Mouse (Mus musculus) heart, embryonic 10.5 days (tissue): Measurements from ENCODE around the gene Mrpl28. TPM values are rescaled to one million over a fixed set of nuclear protein-coding genes. Genes with fewer than 3 reads are reported as not detected.
A peak's percentile ranks its signal among the peaks of the same experiment; 100 is the strongest.

ENCODE experiments used
- DNase-seq: peaks from one replicate; pipeline ENCODE4 v3.0.0-alpha.2; 2017; ENCODE audit warnings: low spot score
- H3K27ac ChIP-seq: fragments of 300-500 bp; sonication (generic); 2 replicates; pipeline ENCODE4 v1.5.1; 2016; ENCODE audit warnings: mild to moderate bottlenecking
- H3K27me3 ChIP-seq: fragments of 300-500 bp; sonication (generic); 2 replicates; pipeline ENCODE4 v1.6.1; 2016; ENCODE audit warnings: mild to moderate bottlenecking; ENCODE audit not compliant: poor library complexity, insufficient read depth, severe bottlenecking
- H3K36me3 ChIP-seq: fragments of 300-500 bp; sonication (generic); 2 replicates; pipeline ENCODE4 v1.6.1; 2016; ENCODE audit warnings: mild to moderate bottlenecking, moderate library complexity
- H3K4me1 ChIP-seq: fragments of 300-500 bp; sonication (generic); 2 replicates; pipeline ENCODE4 v1.6.1; 2016; ENCODE audit warnings: mild to moderate bottlenecking
- H3K4me3 ChIP-seq: fragments of 300-500 bp; sonication (generic); 2 replicates; pipeline ENCODE4 v1.5.1; 2016; ENCODE audit warnings: mild to moderate bottlenecking, moderate library complexity
- H3K9me3 ChIP-seq: fragments of 300-500 bp; sonication (generic); 2 replicates; pipeline ENCODE4 v1.6.1; 2016; ENCODE audit warnings: mild to moderate bottlenecking, moderate library complexity
- WGBS: fragments of 180-500 bp; shearing (Covaris S2); methylation state at CpG from one replicate; pipeline ENCODE4 v1.1.7; 2016; 5-methylcytosine and 5-hydroxymethylcytosine counted together
- polyA plus RNA-seq: library from polyadenylated mRNA; unstranded; fragments of >200 nt; fragmentation: Nextera tagmentation; extraction: Ambion mirVana; gene quantifications from 2 replicates; pipeline ENCODE4 v1.2.1, GENCODE M21; 2016

The Mrpl28 gene
- polyA plus RNA-seq, 1 experiment from 2014 or later: 284 TPM

- 53% methylated on average over 5 of the region's 5 CpGs for WGBS
- Histone ChIP-seq H3K9me3 (no peaks in the 10 kb centered on the region), H3K4me3 (peak overlapping the region; percentile 94; the same call in 1 of the 2 replicates), H3K27me3 (peaks cover 27% of the 10 kb centered on the region), H3K36me3 (peaks cover 27% of the 10 kb centered on the region), H3K4me1 (peaks cover 27% of the 10 kb centered on the region), H3K27ac (no peak overlapping the region)
- no peak for DNase-seq
Measured at GRCm38 (mm10) chr17:26122431-26123140, 714 bp upstream of the Mrpl28 start.

GRCm38 (mm10) chr17:26124560-26124959, 1.3 kb downstream of the Mrpl28 start:
- peak overlapping the region; percentile 94 for H3K4me3 ChIP-seq
- no peak overlapping the region for H3K27ac ChIP-seq
- H3K4me1 ChIP-seq: peaks cover 27% of the 10 kb centered on the region
- H3K27me3 ChIP-seq: peaks cover 8% of the 10 kb centered on the region
- DNase-seq: no peak
- H3K36me3 ChIP-seq: peaks cover 47% of the 10 kb centered on the region
- H3K9me3 ChIP-seq: no peaks in the 10 kb centered on the region
- WGBS: 78% methylated on average over 7 of the region's 7 CpGs

- peaks cover 53% of the 10 kb centered on the region for H3K36me3 ChIP-seq
Measured at GRCm38 (mm10) chr17:26125226-26125625, 1.9 kb downstream of the Mrpl28 start.

GRCm38 (mm10) chr17:26131062-26131732, 7.9 kb downstream of the Mrpl28 start:
- Histone ChIP-seq H3K36me3 (peaks cover 63% of the 10 kb centered on the region), H3K27ac (no peak overlapping the region), H3K4me1 (peaks cover under 1% of the 10 kb centered on the region; the same call in 1 of the 2 replicates), H3K9me3 (no peaks in the 10 kb centered on the region), H3K4me3 (no peak overlapping the region), H3K27me3 (no peaks in the 10 kb centered on the region)
- WGBS: 87% methylated on average over 18 of the region's 18 CpGs
- DNase-seq: no peak

More at GRCm38 (mm10) chr17:26125226-26125625, 1.9 kb downstream of the Mrpl28 start:
- no peaks in the 10 kb centered on the region for H3K9me3 ChIP-seq
- DNase-seq: no peak
- H3K4me3 ChIP-seq: no peak overlapping the region
- peaks cover 22% of the 10 kb centered on the region for H3K4me1 ChIP-seq
- WGBS: 91% methylated on average over 10 of the region's 10 CpGs
- H3K27ac ChIP-seq: no peak overlapping the region
- H3K27me3 ChIP-seq: peaks cover 1% of the 10 kb centered on the region; the same call in 1 of the 2 replicates

- Histone ChIP-seq H3K4me1 (peaks cover under 1% of the 10 kb centered on the region; the same call in 1 of the 2 replicates), H3K27me3 (no peaks in the 10 kb centered on the region), H3K4me3 (no peak overlapping the region), H3K36me3 (peaks cover 54% of the 10 kb centered on the region), H3K27ac (no peak overlapping the region), H3K9me3 (no peaks in the 10 kb centered on the region)
- DNase-seq: no peak
- 90% methylated on average over 18 of the region's 18 CpGs for WGBS
Measured at GRCm38 (mm10) chr17:26131856-26132853, 8.9 kb downstream of the Mrpl28 start.

- Histone ChIP-seq H3K4me1 (peaks cover 27% of the 10 kb centered on the region), H3K9me3 (no peaks in the 10 kb centered on the region), H3K4me3 (no peak overlapping the region), H3K27me3 (no peaks in the 10 kb centered on the region), H3K27ac (peak overlapping the region; percentile 95; the same call in 1 of the 2 replicates), H3K36me3 (peaks cover 3% of the 10 kb centered on the region; the same call in 1 of the 2 replicates)
- DNase-seq: peak; percentile 73
- 81% methylated on average over 11 of the region's 11 CpGs for WGBS
Measured at GRCm38 (mm10) chr17:26137106-26137750, 13.9 kb downstream of the Mrpl28 start.

- Histone ChIP-seq H3K4me3 (peak overlapping the region; percentile 91), H3K9me3 (no peaks in the 10 kb centered on the region), H3K27ac (peak overlapping the region; percentile 95), H3K4me1 (peaks cover 30% of the 10 kb centered on the region), H3K27me3 (no peaks in the 10 kb centered on the region), H3K36me3 (peaks cover 4% of the 10 kb centered on the region)
- DNase-seq: peak; percentile 73
- 75% methylated on average over 2 of the region's 2 CpGs for WGBS
Measured at GRCm38 (mm10) chr17:26137751-26138130, 14.4 kb downstream of the Mrpl28 start.

- WGBS: under 1% methylated on average over 42 of the region's 42 CpGs
Measured at GRCm38 (mm10) chr17:26138239-26138836, 15.0 kb downstream of the Mrpl28 start, which contains the start of gene Axin1. Gene Axin1, plus strand, starts transcription at chr17:26138688.

GRCm38 (mm10) chr17:26138901-26139381, 15.6 kb downstream of the Mrpl28 start:
- Histone ChIP-seq H3K4me1 (peaks cover 33% of the 10 kb centered on the region), H3K27me3 (no peaks in the 10 kb centered on the region), H3K9me3 (no peaks in the 10 kb centered on the region), H3K36me3 (peaks cover 16% of the 10 kb centered on the region), H3K4me3 (peak overlapping the region; percentile 91), H3K27ac (peak overlapping the region; percentile 95)
- DNase-seq: peak; percentile 77
- 1% methylated on average over 58 of the region's 58 CpGs for WGBS

More at GRCm38 (mm10) chr17:26138239-26138836, 15.0 kb downstream of the Mrpl28 start, which contains the start of gene Axin1:
- peak; percentile 99 for DNase-seq
- Histone ChIP-seq H3K4me1 (peaks cover 33% of the 10 kb centered on the region), H3K4me3 (peak within 1 kb of the TSS; percentile 91), H3K36me3 (peaks cover 10% of the 10 kb centered on the region), H3K9me3 (no peaks in the 10 kb centered on the region), H3K27ac (peak within 1 kb of the TSS; percentile 95), H3K27me3 (no peaks in the 10 kb centered on the region)

GRCm38 (mm10) chr17:26142796-26143195, 19.5 kb downstream of the Mrpl28 start:
- 87% methylated on average over 4 of the region's 4 CpGs for WGBS
- H3K36me3 ChIP-seq: peaks cover 48% of the 10 kb centered on the region

GRCm38 (mm10) chr17:26143386-26143785, 20.1 kb downstream of the Mrpl28 start:
- no peaks in the 10 kb centered on the region for H3K27me3 ChIP-seq
- peak; percentile 68 for DNase-seq
- 97% methylated on average over 5 of the region's 5 CpGs for WGBS
- peaks cover 21% of the 10 kb centered on the region for H3K4me1 ChIP-seq
- H3K4me3 ChIP-seq: no peak overlapping the region
- no peak overlapping the region for H3K27ac ChIP-seq
- H3K36me3 ChIP-seq: peaks cover 54% of the 10 kb centered on the region
- H3K9me3 ChIP-seq: no peaks in the 10 kb centered on the region

More at GRCm38 (mm10) chr17:26142796-26143195, 19.5 kb downstream of the Mrpl28 start:
- H3K4me3 ChIP-seq: no peak overlapping the region
- H3K9me3 ChIP-seq: no peaks in the 10 kb centered on the region
- no peak overlapping the region for H3K27ac ChIP-seq
- H3K4me1 ChIP-seq: peaks cover 26% of the 10 kb centered on the region
- peak; percentile 64 for DNase-seq
- no peaks in the 10 kb centered on the region for H3K27me3 ChIP-seq
